Mouse (Mus musculus) urinary bladder, postnatal 25 days (tissue): ENCODE measurements around the gene Ank3.
"Not testable (repeated sequence)": the region's sequence is repeated elsewhere in the genome, so short reads cannot be mapped to it uniquely, and the experiment has no call there.

Experiments used
- DNase-seq: peaks from one replicate; pipeline ENCODE4 v3.0.0; 2022; ENCODE audit warnings: low spot score

Ank3 gene

DNA sequence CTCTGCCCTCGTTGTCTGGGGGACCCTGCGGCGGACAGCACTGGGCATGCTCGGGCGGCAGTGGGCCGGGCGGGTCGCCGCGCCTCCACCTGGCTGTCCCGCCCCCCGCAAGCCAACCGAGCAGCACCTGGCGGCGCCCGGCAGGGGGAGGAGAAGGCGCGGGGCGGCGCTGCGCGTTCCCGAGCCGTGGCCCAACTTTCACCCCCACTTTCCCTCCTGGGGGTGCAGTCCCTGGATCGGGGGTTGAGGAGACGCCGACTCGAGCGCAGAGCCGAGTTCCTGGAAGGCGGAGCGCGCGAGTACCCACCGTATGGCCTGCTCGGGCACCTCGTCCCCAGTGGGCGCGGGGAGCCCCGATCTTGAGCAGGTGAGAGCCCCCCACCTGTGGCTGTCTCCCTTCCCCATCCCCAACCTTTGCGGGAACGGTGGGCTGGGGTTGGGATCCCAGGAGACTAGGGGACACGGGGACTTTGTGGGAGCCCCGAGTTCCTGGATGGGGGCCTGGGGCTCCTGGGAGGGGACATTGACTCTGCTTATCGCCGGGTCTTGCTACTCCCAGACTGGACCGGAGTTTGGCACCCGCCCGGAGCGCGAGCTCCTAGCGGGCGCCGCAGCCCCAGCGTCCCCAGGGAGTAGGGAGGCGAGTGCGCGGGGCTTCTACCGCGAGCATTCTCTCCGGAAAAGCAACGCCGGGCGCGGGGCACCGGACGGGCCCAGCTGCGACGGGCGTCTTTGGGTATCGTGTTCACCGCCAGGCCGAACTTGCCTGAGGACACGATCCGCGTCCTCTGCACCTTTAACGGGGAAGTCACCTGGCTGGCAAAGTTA, at the start of gene Ank3:
Gene Ank3, plus strand, starts transcription at position 11 of the 828 bp plus-strand sequence.
- peak; percentile 51 for DNase-seq

- DNase-seq, result no peak
Measured at GRCm38 (mm10) chr10:69351071-69351841, 47.3 kb upstream of the Ank3 start.

- DNase-seq, result no peak
Measured at GRCm38 (mm10) chr10:69351842-69352211, 46.7 kb upstream of the Ank3 start.

DNA sequence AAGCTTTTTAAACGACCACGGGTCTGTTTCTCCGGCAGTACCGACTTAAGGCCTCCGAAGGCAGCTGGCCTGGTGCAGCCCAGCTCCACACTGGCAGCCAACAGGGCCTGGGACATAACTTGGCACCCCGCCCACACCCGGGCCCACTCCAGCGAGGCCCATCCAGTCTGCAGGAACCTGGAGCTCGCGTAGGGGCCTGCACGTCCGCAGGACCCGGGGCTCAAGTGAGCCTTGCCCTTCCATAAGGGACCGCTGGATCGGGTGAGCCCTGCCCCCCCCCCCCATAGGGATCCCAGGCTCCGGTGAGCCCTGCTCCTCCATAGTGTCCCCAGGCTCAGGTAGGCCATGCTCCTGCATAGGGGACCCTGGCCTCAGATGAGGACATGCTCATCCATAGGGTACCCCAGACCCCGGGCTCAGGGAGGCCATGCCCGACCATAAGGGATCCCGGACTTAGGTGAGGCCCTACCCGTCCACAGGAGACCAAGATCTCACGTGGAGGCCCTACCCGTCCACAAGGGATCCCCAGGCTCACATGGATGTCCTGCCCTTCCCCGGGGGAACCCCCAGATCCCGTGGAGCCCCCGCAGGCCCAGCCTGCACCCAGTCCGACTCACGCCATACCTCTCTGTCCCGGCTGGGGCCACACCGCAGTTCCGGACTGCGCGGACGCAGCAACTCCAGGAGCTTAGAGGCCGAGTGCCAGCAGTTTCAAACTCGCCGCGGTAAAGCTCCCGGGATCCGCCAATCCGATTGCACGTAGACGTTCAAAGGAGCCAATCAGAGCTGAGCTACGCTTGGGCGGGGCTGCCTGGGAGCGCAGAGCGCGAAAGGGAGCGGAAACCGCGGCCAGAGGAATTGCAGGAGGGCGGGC, 46.1 kb upstream of the Ank3 start, which contains the start of gene Cdk1:
Gene Cdk1, minus strand, starts transcription at position 727 of the 874 bp plus-strand sequence.
- peak; percentile 90 for DNase-seq

GRCm38 (mm10) chr10:69353086-69353479, 45.5 kb upstream of the Ank3 start:
- not testable (repeated sequence) for DNase-seq

DNA sequence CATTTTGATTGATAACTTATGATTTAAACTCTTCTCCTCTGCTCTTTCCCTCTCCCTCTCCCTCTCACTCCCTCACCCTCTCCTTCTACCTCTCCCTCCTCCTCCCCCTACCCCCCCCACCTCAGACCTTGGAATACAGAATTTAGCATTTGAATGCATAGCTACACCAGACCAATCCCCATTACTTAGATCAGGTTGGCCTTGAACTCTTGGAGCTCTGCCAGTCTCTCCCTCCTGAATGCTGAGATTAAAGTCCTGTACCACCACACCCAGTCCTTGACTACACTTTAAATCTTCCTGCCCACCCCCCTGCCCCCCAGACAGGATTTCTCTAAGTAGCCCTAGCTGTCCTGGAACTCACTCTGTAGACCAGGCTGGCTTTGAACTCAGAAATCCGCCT, 38.9 kb upstream of the Ank3 start:
- DNase-seq, result no peak

DNA sequence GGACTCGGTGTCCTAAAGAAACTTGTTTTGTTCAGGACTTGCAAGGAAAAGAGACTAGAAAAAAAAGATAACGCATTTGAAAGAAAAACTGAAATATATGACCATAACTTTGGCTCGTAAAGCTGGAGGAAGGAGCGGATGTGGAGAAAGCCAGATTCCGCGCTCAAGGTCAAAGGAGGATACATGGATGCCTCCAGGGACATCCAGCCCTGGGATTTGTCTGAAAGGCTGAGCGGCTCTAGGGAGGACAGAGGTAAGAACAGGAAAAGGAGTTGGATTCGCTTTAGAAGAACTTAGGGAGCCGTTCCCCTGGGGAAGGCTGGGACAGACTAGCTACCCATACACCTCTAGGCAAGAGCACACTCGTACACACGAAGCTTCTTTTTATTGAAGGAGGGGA, 32.4 kb upstream of the Ank3 start:
- no peak for DNase-seq

GRCm38 (mm10) chr10:69366877-69367387, 31.6 kb upstream of the Ank3 start:
- DNase-seq, result no peak

- DNase-seq, result no peak
Measured at GRCm38 (mm10) chr10:69369321-69369720, 29.3 kb upstream of the Ank3 start.

GRCm38 (mm10) chr10:69371441-69371840, 27.1 kb upstream of the Ank3 start:
- DNase-seq, result peak; percentile 55

DNA sequence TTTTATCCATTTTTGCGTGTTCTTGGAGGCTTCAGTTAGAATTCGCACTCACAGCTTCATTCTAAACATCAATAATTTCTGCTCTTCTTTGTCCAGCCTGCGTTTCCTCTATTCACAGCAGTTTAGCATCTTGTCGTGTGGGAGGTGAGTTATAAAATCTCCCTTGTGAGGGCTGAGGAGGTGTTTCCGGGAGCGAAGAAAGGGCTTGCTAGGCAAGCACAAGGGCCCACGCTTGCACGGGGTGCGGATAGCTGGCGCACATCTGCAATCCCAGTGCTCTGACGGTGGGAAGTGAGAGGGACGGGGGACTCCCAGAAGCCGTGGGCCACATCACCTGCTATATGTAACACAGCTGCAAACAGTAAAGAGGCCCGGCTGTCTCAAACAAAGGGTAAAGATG, 26.5 kb upstream of the Ank3 start:
- DNase-seq, result no peak

- no peak for DNase-seq
Measured at GRCm38 (mm10) chr10:69373796-69374550, 24.6 kb upstream of the Ank3 start.

- no peak for DNase-seq
Measured at GRCm38 (mm10) chr10:69375154-69375553, 23.4 kb upstream of the Ank3 start.

- DNase-seq, result no peak
Measured at GRCm38 (mm10) chr10:69383186-69383585, 15.4 kb upstream of the Ank3 start.

GRCm38 (mm10) chr10:69384640-69385039, 13.9 kb upstream of the Ank3 start:
- no peak for DNase-seq

DNA sequence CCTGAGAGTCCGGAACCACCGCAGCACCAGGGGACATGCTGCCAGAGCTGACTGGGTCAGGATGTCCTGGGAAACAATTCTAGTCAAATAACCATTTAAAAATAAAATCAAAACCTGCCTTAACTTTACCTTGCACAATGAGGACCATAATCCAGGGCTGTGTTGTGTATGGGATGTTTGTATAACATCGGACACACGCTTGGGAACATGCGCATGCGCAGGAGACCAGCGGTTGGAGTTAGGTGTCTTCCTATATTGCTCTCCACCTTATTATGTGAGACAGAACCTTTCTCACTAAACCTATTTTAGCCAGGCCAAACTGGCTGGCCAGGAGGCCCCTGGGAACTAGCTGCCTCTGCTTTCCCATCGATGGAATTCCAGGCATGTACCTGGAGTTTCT, 13.4 kb upstream of the Ank3 start:
- no peak for DNase-seq

- no peak for DNase-seq
Measured at GRCm38 (mm10) chr10:69386767-69387166, 11.8 kb upstream of the Ank3 start.

DNA sequence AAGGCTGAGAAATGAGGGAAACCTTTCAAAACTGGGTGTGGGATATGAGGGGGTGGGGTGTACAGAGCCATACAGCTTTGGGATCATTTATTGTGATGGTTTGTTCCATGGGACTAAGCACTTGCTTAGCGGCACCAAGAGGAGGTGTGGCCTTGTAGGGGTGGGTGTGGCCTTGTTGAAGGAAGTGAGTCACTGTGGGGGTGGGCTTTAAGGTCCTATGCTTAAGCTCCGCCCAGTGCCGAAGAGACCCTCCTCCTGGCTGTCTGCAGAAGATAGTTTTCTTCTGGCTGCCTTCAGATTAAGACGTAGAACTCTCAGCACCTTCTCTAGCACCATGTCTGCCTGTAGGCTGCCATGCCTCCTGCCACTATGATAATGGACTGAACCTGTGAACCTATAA, 9.1 kb upstream of the Ank3 start:
- no peak for DNase-seq

- no peak for DNase-seq
Measured at GRCm38 (mm10) chr10:69398197-69398762, 293 bp upstream of the Ank3 start.

GRCm38 (mm10) chr10:69399814-69400385, 1.3 kb downstream of the Ank3 start:
- no peak for DNase-seq

GRCm38 (mm10) chr10:69405431-69405830, 6.9 kb downstream of the Ank3 start:
- no peak for DNase-seq
